Mouse (Mus musculus) heart, postnatal 4 days (tissue): ENCODE measurements around the gene Syne1. TPM values are rescaled to one million over a fixed set of nuclear protein-coding genes. Genes with fewer than 3 reads are reported as not detected.

Experiments used
- DNase-seq: peaks from one replicate; pipeline ENCODE4 v3.0.0; 2021
- total RNA-seq, 2 experiments: library from RNA; stranded (reverse); gene quantifications; 2 replicates each; pipeline ENCODE4 v1.2.3; 2021

Syne1 gene
- total RNA-seq, result 10 to 100 TPM; 84.4 to 84.6 TPM

DNA sequence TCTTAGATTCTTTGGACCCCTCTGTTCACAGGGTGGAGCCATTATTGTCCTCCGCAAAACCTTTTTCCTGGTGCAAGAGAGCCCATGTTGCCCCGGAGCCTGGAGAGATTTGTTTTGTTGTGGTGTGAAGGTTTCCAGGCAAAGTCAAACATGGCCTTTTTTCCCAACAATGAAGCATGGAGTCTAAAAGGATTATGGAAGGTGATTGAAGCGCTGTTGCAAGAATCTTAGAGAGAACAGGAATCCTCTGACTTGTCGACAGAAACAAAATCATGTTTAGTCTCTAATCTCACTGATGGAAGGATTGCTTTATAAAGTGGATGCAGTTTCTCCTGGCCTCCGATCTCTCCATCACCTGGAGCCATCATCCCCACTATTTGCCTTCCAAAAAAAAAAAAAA, at the start of gene Syne1:
Syne1 (minus strand) TSS at position 101 of the 400 bp plus-strand sequence.
- no peak for DNase-seq

DNA sequence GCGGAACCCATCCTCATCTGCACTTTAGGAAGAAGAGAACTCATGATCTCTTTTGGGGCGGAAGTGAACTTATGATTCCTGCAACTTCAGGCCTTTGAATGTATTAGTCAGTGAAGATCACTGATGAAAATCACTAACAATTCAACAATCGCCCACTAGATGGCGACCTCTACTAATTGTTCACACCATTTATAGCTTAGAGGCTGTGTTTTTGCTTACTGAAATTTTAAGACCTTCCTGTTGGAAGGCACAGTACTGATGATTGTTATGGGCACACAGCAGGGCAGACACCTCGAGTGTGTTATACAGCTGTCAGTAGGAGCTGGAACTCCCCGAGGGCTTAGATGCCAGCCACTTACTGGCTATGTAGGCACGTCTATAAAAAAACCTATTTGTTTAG, 48.8 kb upstream of the Syne1 start:
- DNase-seq, result peak; percentile 76

DNA sequence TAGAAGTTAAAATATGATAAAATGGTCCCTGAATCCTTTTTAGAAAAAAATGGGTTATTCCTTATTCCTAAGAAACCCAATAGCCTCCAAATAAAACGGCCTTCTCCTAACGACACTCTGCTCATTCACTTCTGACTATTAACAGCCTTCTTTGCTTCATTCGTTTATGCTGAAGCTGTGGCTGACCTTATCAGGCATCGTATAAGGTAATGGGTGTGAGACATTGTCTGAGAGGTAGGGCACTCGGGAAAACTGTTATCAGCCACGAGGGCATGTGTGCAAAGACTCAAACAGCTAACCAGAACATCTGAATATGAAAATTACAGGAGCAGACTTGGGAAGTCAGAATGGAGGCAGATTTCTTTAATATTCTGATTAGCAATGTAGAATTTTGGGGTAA, 45.3 kb upstream of the Syne1 start:
- DNase-seq, result no peak

DNA sequence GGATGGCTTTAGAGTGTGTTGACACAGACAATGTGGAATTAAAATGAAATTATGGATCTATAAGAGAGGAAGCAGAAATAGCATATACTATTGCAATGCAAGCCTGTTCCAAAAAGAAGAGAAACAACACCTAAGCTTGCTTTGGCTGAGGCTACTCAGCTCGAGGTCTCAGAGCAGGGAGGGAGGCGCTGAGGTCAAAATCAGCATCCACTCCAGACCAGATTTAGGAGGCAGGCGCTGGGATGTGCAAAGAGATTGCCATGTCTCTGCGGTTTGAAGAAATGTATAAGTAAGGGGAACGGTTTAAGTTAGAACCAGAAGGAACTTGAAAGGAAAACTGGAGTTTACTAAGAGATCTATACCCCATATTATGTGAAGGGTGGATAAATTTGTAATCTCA, 43.2 kb upstream of the Syne1 start:
- no peak for DNase-seq

DNA sequence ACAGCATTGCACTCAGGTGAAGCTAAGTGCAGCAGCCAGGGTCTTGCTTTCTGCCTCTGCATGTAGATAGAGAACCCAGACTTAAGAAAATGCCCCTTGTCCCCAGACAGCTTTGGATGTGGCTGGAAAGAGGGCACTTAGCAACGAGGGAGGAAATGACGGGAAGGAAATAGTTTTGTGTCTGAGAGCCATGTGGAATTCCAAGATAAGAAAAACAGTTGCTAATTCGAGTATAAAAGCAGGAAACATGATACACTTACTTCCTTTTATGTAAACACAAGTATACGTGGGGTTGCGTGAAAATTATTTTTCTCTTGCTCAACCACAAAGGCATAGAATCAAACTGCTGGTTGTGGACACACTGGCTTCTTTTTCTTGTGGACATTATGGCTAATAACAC, 42.2 kb upstream of the Syne1 start, which contains the start of gene Myct1:
Myct1 (plus strand) TSS at position 312 of the 400 bp plus-strand sequence.
- DNase-seq, result peak; percentile 26

DNA sequence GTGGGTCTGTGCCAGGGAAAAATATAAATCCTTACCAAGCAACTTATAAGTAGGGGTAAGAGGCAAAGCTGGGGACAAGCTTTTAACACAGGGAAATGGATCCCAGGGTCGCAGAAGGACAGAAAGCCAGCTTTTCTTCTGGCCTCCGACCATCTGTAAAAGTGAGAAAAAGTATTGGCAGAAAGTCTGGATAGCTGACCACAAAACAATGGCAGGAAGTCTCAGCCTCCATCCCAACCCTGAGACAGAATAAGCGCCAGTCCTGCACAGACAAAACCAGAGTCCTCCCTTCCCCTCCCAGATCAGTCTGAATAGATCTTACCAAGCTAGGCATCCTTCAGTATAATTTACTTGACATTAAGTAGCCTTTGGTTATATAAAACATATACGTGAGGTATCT, 40.7 kb upstream of the Syne1 start:
- peak; percentile 31 for DNase-seq

DNA sequence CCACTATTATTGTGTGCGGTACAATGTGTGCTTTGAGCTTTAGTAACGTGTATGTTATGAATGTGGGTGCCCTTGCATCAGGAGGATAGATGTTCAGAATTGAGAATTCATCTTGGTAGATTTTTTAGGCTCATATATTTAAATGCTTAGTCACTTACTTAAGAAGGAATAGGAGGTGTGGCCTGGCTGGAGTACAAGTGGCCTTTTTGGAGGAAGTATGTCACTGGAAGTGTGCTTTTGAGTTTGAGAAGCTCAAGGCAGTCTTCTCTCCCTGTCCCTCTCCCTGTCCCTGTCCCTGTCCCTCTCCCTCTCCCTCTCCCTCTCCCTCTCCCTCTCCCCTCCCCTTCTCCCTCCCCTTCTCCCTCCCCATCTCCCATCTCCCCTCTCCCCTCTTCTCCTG, 39.8 kb upstream of the Syne1 start:
- no peak for DNase-seq

DNA sequence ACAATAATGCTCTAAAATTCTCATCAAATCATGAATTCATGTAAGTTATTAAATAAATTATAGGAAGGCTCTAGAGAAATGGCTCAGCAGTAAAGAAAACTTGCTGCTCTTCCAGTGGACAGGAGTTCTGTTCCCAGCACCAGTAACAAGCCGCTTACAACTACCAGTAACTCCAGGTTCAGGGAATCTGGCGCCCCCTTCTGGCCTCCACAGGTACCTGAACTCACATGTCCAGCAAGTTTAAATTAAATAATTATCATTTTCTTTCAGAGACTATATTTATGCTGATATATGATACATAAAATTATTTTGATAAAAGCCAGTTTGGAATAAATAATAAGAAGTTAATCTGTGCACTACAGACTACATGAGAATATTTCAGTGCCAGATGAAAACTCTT, 22.0 kb upstream of the Syne1 start:
- no peak for DNase-seq

DNA sequence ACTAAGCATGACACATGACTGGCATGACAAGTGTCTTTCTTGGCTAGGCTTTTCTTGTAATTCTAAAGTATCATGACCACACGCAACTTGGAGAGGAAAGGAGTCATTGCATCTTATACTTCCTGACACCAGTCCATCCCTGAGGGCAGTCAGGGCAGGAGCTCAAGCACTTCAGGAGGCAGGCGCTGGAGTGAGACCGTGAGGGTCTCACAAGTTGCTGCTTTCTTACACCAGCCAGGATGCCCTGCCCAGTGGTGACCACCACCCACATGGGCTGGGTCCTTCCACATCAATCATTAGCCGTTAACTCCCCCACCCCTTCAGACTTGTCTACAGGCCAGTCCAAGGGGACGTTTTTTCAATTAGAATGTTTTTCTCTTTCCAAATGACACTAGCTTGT, 20.1 kb upstream of the Syne1 start:
- DNase-seq, result no peak

DNA sequence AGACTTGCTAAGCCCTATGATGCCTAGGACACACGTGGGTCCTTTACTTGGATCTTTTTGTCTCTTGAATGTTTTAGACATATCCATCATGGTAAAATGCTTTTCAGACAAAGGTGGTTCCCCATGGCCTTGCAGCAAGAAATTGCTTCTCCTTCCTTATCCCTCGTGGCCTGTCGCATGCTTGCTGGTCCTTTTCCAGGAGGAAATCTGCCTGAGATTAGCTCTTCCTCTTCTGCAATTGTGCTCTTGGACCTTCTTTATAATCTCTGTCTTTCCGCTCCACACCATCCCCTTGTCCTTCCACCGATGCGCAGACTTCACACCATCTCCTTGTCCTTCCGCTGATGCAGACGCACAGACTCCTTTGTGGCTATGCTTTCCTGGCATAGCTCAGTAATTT, 18.8 kb upstream of the Syne1 start:
- DNase-seq, result no peak

DNA sequence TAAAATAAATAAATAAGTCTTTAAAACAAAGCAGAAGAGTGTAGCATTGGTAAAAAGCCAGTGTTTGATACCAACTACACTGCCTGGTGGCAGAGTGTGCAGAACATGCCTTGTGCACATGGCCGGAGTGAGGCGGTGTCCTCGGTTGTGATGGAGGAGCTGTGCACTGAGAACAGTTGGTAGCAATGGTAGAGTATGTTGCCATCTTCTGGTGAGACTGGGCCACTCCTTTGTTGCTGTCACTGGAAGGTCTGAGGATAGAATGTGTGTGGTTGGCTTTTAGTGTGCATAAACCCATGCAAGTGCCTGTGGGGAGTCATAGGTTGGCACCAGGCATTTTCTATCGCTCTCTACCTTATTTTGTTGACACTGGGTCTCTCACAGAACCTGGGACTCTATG, 17.7 kb upstream of the Syne1 start:
- no peak for DNase-seq

DNA sequence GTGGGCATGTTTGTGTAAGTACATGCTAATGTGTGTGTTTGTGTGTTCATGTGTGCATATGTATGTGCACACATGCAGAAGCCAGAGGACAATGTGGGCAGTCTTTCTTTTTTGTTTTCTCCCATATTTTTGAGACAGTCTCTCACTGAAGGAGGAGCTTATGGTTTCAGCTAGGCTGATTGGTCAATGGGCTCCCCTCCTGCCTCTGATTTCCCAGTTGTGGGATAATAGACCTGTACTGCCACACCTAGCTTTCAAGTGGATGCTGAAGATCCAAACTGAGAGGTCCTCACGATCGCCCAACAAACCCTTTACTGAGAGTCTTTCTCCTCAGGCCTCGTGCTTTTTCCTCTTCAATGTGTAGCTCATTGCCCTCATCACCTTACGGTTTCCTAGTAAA, 10.4 kb upstream of the Syne1 start:
- DNase-seq, result no peak

DNA sequence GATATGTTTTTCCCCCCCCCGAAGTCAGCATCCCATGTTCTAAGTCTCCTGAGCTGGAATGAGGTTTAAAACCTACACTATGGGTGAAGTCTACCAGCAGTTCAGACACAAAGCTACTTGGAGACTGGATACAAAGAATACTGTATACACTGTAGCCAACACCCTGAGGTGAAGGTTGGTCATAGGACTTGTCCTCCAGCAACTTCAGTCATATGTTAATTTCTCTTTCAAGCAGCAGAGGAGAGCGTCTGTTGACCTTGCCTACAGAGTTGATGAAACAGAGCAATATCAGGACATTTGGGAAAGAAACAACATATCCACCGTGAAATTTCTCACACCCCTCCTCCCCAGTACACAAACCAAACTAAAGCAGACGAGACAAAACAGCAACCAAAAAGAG, 9.2 kb upstream of the Syne1 start:
- DNase-seq, result no peak

DNA sequence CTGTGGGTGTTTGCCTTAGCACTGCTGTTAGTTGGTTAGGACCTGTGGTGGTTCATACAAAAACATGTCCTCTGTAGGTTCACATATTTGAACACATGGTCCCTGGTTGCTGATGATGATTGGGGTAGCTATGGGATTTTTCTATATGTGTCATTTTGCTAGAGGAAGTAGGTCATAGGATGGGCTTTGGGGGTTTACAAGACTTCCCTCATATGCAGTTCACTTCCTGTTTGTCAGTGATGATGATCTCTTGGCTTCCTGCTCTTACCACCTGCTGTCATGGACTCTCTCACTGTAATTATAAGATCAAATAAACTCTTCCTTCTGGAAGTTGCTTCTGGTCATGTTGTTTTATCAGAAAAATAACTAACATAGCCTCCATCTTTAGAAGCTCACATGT, 7.5 kb upstream of the Syne1 start:
- no peak for DNase-seq

DNA sequence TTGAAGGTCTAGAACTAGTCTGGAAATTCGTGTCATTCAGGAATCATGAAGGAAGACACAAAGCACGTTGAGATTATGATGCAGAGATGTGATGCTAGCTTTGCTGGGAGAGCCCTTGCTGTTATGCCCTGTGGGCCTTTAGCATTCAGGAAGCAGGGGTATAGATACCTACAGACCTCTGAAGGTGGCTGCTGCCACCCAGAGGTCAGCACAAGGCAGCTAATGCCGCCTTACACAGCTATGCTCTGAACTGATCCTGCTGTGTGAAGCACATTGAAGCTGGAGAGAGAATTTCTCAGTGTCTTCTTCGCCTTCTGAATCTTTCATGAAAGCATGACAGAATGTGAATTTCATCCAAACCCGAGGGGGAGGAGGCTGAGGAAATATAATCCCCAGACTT, 3.7 kb upstream of the Syne1 start:
- peak; percentile 10 for DNase-seq

DNA sequence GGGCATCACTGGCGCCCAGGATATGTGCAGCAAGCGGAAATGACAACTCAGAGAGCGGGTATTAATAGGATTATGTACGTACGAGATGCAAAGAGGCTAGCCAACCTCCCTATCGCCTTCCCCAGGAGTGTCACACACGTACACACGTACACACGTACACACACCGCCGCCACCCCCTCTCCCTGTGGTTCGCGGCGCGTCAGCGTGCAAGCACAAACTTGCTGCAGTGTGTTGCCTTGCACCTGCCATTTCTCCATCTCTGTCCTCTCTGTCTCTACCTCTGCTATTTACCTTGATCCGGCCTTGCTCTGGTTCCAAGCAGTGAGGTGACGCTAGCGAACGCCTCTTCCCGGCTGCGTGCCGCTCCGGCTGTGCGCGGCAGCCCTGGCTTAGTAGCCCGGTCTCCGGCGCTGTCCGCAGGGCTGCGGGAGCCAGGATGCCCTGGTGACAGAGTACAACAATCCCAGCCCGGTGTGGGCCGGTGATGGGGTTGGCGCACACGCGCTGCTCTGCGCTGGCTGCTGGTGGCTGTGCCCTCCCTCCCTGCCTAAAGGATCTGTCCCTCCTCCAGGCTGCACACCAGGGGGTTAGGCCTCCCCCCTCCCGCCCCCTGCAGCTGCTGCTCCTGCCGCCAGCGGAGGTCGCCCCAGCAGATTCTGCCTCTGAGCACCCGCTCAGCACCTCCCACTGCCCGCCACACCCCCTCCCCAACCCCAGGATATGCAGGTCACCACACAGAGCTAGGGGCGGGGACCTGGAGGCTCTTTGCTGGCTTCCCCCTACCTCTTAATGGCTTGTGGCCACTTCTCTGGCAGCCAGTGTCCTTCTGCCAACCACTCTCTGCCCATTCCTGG, 887 bp downstream of the Syne1 start:
- DNase-seq, result peak; percentile 45

DNA sequence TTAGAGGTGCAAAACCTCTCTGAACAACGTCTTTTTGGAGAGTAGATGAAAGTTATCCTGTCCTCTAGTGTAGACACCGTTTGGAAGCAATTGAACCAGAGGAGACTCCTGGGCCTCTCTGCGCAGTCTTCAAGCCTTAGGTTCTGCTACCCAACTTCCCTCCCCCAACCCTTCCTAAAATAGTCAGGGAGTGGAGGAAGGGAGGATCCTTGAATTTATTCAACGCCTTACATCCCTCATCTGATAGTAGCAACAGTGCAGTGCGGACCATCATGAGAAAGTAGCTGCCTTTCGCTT, 1.5 kb downstream of the Syne1 start:
- no peak for DNase-seq

DNA sequence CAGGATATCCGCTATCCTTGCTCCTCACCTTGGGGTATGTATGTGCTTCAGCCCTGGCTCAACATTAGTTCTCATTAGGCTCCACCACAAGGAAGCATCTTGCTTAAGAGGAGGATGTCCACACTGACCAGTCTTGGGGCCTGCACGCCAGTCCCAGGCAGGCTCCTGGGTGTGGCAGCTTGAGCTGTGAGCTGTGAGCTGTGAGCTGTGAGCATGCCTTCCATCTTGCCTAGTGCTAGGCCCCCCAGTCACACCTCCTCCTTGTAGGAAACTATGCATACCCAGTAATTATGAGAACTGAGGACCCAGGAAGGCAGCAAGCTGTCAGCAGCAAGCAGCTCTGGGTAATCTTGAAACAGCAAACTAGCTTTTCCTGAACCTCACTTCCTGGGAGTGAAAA, 2.6 kb downstream of the Syne1 start:
- no peak for DNase-seq

DNA sequence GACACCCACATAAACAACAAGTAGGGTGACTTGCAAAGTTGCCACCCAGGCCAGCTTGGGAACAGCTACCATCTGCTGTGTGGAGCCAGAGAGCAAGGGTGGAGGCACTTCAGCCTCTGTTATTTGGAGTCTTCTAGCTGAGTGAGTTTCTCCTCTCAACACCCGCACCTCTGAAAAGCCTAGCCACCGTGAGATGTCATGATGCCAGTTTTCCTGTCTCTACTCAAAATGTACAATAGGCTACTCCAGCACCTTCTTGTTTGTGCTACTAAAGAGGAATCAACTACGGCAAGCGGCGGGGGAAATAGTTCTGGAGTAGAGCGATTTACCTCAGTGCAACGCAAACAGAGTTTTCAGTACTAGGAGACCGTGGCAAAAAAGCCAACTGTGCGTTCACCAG, 3.5 kb downstream of the Syne1 start:
- DNase-seq, result no peak

DNA sequence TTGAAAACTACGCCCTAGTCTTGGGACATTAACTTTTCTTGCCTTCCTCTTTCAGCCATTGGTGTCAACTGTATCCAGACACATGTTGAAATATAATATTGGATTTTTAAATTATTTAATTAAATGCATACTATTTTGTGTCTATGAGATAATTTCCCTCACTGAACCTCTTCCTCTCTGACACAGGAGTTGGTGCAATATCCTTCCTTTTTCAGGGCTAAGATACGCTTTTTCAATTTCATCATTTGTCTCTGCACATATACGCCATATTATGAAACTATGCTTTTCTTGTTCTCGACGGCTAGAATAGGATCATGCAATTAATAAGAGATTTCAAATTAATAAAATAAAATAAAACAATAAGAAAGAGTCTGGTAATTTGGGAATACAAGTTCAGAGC, 4.9 kb downstream of the Syne1 start:
- DNase-seq, result no peak

DNA sequence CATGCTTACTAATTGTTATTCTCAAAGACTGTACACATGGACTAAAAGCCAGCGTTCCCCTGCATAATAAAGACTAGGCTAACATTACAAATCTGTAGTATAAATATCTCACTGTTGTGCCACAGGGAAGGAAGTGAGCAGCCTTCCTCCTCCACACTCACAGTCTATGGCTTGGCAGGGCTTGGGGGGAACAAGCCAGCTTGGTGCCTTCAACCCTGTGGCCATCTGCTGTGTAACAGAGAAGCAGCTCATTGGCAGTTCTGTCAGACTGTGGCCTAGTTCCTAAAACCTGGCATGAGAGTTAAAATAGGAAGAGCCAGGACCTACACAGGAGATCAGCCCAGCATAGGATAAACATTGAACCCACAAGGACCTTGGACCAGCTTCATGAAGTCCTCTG, 23.0 kb downstream of the Syne1 start:
- DNase-seq, result no peak

DNA sequence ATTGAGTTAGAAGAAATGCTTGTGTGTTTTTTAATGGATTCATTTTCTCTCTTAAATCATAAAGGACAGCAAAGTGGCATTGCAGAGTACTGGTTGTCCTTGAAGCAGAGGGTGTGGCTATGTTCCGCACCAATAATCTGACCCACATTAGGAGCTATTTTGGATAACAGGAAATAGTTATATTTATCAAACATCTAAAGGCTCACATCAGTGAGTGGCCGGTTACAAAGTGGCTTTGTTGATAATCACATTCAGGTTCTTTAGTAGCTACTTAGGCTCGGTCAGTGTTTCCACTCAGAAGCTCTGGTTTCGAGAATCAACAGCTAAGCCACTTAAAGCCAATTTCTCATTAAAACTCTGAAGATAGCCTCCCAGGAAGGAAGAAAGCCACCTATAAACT, 23.6 kb downstream of the Syne1 start:
- DNase-seq, result no peak

DNA sequence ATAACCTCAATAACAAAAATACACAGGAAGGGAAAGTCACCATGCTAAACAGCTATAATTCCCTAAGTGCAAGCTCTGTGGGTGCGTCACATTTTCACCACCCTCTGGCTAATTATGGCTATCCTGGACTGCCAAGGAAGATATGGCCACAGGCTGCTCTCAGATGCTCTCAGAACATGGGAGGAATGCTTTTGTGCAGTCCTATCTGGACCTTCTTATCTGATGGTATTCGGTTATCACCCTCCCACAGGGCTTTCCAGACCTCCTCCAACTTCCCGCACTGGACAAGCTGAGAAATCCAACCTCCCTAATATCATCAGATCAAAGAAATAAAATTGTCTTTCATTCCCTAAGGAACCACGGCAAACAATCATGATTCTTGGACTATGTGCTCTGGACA, 28.4 kb downstream of the Syne1 start:
- no peak for DNase-seq

DNA sequence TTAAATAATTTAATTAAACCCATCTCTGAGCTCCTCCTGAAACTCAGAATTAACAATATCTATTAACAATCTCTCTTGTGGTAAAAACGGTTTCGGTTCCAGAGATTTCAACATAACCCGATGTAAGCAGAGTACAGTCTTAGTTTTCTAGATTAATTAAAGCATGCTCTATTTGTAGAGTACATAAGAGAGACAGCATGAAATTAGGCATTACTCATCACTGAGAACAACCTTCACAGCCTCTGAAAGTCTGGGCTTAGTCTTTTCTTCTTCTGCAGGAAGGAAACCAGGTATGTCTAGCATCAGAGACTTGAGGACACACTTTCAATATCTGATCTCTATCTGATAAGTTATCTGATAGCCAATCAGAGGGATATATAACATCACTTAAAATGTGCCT, 29.0 kb downstream of the Syne1 start:
- no peak for DNase-seq

DNA sequence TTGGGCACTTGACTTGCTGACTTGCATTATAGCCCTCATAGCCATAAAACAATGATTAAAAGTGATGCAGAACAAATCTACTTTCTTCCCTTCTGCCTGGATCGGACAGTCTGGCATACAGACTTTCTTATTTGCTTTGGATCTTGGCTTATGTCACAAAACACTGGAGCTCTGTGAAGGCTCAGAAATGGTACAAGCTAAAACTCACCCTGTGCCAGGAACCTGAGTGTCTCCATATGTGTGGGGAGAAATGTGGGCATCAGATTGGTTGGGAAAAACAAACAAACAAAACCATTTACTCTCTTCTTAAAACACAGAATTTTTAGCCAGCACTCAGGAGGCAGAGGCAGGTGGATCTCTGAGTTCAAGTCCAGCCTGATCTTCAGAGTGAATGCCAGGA, 30.6 kb downstream of the Syne1 start:
- DNase-seq, result no peak
